Mouse (Mus musculus): Measurements from ENCODE around the gene Gm21731. TPM values are rescaled to one million over a fixed set of nuclear protein-coding genes. Genes with fewer than 3 reads are reported as not detected.
"Not testable (repeated sequence)": the region's sequence is repeated elsewhere in the genome, so short reads cannot be mapped to it uniquely, and the experiment has no call there.

The Gm21731 gene
- not detected in 2 replicates for polyA plus RNA-seq (2012; ENCODE audit: insufficient read depth, low replicate concordance)

DNA sequence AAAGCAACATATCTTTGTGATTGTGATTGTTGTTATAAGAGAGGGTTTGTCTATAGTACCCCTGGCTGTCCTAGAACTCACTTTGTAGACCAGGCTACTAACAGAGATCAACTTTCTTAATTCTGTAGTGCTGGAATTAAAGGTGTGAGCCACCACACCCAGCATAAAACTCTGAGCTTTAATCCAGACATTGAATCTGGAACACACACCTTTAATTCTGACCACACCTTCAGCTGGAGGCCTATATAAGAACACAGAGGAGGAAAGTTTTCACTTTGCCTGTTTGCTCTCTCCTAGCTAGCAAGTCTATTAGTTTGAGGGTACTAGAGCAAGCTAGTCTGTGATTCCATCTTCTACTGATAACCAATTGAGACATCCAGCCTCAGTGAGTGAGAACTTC, at the start of gene Gm21731:
Gene Gm21731, plus strand, starts transcription at position 301 of the 400 bp plus-strand sequence.
- H3K4me1 ChIP-seq; H3K27me3 ChIP-seq (replicated peaks); H3K36me3 ChIP-seq (replicated peaks; ENCODE audit: low read length); H3K9me3 ChIP-seq; H3K4me3 ChIP-seq (replicated peaks): not testable (repeated sequence)

DNA sequence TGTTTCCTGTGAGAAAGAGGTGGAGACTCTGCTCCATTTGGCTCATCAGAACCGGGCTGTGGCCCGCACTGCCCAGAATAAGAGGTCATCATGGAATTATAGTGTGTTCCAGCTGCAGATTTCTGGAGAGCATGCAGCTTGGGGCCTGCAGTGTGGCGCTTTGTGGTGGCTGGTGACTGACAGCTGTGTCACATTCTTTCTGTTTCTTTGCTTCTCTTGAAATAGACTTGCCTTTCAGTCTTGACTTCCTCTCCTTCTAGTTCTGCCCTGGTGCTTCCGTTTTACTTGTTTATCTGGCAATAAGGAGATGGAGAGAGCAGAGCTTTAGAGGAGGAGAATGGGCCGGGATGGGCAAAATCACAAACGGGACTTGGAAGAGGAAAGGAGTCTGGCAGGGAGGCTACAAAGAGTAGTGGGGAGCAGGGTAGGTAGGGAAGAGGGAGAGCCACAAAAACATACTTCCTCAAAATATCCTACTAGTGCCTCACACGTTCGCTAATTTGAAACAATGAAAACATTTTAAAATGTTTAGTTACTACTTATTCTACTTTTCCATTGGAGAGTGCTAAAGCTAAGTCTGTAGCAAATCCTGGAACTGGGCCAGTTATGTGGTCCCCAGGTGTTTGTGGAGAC, 42.6 kb upstream of the Gm21731 start:
- H3K9me3 ChIP-seq; H3K4me1 ChIP-seq; H3K27me3 ChIP-seq (replicated peaks): not testable (repeated sequence)

DNA sequence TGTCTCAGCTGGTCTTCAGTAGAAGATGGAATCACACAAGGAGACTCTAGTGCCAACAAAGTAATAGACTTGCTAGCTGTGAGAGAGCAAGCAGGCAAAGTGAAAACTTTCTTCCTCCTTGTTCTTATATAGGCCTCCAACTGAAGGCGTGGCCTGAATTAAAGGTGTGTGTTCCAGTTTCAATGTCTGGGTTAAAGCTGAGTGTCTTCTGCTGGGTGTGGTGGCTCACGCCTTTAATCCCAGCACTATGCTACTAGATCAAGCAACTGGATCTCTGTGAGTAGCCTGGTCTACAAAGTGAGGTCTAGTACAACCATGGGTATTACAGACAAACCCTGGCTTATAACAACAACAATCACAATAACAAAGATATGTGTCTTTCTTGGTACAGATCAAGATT, 23.1 kb upstream of the Gm21731 start, which contains the start of gene Gm21762:
Gene Gm21762, minus strand, starts transcription at position 101 of the 400 bp plus-strand sequence.
- H3K9me3 ChIP-seq; H3K36me3 ChIP-seq (replicated peaks; ENCODE audit: low read length); H3K4me1 ChIP-seq; H3K27me3 ChIP-seq (replicated peaks); H3K4me3 ChIP-seq (replicated peaks): not testable (repeated sequence)

More for the DNA sequence above, 42.6 kb upstream of the Gm21731 start:
- H3K4me3 ChIP-seq (replicated peaks); H3K36me3 ChIP-seq (replicated peaks; ENCODE audit: low read length): not testable (repeated sequence)

DNA sequence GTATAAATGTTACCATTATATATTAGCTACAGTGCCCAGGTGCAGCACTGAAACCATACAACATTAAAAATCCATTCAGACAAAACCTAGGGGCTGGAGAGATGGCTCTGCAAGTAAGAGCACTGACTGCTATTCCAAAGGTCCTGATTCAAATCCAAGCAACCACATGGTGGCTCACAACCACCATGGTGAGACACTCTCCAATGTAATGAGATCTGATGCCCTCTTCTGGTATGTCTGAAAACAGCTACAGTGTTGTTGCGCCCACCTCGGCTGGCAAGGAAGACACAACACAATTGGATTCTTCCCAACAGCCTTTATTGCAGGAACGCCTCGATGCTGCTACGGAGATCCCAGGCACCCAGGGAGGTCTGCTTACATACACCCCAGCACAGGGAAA, 18.0 kb upstream of the Gm21731 start:
- H3K4me3 ChIP-seq (replicated peaks); H3K36me3 ChIP-seq (replicated peaks; ENCODE audit: low read length); H3K27me3 ChIP-seq (replicated peaks); H3K9me3 ChIP-seq; H3K4me1 ChIP-seq: not testable (repeated sequence)

DNA sequence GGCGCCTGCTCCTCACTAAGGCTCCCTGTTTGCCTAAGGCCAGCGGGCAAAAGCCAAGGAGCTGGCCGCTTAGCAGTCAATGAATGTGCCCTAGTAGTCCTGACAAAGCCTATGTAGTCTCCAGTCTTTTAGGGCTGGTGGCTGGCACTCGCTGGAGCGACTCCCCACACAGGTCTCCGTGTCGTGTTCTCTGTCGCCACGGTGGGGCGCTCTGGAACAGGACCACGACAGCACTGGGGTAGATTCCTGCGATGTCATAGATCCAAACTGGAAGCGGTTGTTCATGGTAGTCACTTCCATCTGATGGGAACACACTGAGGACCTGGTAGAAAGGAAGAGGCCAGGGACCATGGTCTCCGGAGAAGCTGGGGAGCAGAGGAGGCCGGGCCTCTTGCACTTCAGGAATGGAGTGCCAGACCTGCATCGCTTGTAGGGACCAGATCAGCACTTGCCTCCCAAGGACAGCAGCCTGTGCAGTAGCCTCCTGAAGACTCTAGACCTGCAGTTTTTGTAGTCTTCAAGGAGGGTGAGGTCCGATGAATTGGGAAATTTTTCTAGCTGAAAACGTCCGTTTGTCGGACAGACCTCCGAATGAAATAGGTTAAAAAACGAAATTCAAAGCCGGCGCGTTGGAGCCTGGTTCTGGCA, 15.8 kb upstream of the Gm21731 start:
- not testable (repeated sequence) for H3K27me3 ChIP-seq (replicated peaks); H3K4me3 ChIP-seq (replicated peaks); H3K4me1 ChIP-seq; H3K9me3 ChIP-seq; H3K36me3 ChIP-seq (replicated peaks; ENCODE audit: low read length)

DNA sequence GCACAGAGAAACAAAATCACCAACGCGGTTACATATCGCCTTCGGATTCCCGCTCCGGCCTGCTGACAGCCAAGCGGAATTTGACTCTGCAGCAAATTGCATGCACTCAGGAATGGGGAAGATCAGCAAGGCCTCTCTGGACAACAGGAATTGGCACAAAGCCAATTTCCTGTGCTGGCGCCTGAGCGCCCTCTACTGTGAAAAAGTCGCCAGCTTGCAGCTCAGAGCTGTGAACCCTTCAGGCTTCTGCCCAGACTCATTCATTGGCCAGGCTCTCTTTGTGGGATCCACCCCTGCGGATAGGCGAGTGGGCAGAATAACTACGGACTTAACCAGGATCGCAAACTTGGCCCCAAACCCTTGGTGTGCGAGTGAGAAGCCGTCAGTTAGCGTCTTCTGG, 7.1 kb upstream of the Gm21731 start:
- H3K36me3 ChIP-seq (replicated peaks; ENCODE audit: low read length); H3K9me3 ChIP-seq; H3K4me1 ChIP-seq; H3K27me3 ChIP-seq (replicated peaks); H3K4me3 ChIP-seq (replicated peaks): not testable (repeated sequence)

DNA sequence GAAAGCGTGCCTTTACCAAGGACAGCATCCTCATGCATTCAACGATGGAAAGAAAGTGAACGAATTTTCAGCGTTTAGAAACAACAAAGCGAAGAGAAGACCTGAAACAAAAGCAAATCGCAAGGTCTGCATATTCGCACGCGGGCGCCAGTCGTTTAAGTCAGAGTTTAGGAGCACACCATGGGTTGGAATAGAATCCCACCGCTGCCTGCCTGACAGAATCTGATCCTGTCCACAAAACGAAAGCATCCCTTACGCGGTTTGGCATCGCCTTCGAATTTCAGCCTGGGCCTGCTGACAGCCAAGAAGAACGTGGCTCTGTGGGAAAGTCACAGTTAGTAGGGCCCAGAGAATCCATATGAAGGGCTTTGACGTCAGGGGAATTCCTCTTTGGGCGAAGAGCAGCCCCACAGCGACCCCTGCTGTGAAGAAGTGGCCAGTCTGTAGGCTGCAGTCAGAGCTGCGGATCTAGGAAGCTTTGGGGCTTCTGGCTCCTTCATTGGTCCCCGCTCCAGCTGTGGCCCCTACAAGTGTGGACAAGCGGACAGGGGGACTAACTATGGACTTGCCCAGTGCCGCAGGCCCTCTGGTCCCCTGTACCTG, 6.4 kb upstream of the Gm21731 start:
- not testable (repeated sequence) for H3K36me3 ChIP-seq (replicated peaks; ENCODE audit: low read length)

DNA sequence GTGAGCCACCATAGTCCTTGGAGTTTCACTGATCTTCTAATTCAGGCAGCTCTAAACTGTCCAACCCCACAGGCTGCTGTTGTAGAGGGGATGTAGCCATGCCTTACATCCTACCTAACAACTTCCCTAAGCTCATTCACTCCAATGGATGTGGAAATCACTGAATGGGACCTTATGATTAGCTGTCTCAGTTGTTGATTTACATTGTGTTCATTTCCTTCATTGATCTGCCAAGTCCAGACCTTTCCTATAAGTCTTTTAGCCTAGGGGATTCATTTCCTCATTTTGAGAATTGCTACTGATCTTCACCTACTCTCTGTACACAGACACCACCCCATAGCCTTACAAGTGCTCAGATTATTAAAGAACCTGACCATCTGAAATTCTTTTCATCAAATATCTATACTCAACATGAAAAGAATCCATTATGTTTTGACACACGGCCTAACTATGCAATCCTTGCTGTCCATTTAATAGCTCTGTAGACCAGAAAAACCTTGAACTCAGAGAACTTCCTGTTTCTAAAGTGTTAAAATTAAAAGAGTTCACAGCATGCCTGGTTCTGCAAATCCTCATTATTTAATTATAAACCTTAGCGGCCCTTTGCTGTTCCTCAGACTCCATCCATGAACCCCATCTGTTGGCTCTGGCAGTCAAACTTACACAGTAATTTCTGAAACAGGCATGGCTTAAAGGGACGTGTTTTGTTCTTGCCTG, 12.5 kb downstream of the Gm21731 start:
- H3K9me3 ChIP-seq; H3K4me1 ChIP-seq; H3K4me3 ChIP-seq (replicated peaks); H3K27me3 ChIP-seq (replicated peaks); H3K36me3 ChIP-seq (replicated peaks; ENCODE audit: low read length): not testable (repeated sequence)

More for the DNA sequence above, 6.4 kb upstream of the Gm21731 start:
- H3K9me3 ChIP-seq; H3K4me1 ChIP-seq; H3K4me3 ChIP-seq (replicated peaks); H3K27me3 ChIP-seq (replicated peaks): not testable (repeated sequence)

DNA sequence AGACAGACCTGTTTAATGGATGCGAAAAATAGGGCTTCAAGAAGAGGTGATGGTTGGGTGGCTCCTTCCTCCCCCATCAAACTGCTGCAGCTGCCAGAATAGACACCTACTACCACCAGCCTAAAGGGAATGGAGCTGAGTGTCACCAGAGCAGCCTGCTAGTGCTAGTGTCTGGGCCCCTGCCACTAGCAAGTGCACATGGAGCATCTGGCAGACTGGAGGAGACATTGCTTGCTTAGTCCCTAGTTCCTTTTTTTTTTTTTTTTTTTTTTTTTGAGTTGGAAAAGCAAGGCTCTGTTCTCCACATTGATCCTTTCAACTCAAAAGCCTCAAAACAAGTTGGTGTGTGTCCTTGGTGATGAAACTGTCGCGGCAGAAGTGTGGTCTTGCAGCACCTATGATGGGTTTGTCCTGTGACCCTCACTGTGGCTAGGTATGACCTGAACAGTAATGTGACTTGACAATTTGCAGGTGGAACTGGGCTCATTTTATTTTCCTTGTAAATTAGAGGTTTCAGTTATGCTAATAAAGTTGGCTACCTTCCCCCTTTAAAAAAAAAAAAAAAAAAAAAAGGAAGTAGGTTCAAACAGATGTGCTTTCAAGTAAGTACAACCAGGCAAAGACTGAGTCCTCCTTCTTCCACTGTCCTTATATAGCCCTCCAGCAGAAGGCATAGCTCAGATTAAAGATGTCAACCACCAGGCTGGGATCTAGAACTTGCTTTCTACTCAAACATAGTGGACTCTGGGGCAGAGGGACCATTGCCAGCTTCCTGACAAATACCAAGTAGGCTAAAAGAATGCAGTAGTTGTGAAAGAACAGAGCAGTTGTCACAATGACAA, 20.1 kb downstream of the Gm21731 start:
- H3K4me1 ChIP-seq; H3K4me3 ChIP-seq (replicated peaks); H3K9me3 ChIP-seq; H3K36me3 ChIP-seq (replicated peaks; ENCODE audit: low read length); H3K27me3 ChIP-seq (replicated peaks): not testable (repeated sequence)

DNA sequence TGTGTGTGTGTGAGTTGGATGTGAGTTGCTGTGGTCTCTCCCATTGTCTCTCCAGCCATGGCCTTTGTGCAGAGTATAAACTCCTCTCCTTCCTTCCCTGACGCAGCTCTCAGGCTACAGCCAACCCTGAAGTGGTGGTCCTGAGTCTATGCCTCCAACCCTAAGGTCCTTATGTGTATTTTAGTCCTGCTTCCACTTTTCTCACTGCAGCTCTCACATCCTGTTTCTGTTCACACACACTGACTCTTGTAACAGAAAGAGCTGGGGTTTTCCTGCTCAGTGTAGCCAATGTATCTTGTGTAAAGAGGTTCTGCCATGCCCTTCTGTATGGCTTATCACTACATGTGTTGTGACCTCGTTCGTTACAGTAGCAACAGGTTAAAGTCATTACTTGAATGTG, 20.8 kb downstream of the Gm21731 start:
- H3K36me3 ChIP-seq (replicated peaks; ENCODE audit: low read length); H3K9me3 ChIP-seq; H3K4me1 ChIP-seq; H3K4me3 ChIP-seq (replicated peaks); H3K27me3 ChIP-seq (replicated peaks): not testable (repeated sequence)

DNA sequence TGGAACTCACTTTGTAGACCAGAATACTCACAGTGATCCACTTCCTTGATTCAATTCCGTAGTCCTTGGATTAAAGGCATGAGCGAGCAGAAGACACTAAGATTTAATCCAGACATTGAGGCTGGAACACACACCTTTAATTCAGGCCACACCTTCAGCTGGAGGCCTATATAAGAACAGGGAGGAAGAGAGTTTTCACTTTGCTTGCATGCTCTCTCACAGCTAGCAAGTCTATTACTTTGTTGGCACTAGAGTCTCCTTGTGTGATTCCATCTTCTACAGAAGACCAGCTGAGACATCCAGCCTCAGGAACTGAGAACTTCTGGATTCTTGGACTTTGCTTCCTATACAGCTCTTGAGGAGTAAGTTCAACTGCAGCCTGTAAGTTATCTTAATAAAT, 24.0 kb downstream of the Gm21731 start, which contains the start of gene AF067061:
Gene AF067061, plus strand, starts transcription at position 245 of the 400 bp plus-strand sequence.
- H3K36me3 ChIP-seq (replicated peaks; ENCODE audit: low read length); H3K27me3 ChIP-seq (replicated peaks); H3K4me3 ChIP-seq (replicated peaks); H3K4me1 ChIP-seq; H3K9me3 ChIP-seq: not testable (repeated sequence)

DNA sequence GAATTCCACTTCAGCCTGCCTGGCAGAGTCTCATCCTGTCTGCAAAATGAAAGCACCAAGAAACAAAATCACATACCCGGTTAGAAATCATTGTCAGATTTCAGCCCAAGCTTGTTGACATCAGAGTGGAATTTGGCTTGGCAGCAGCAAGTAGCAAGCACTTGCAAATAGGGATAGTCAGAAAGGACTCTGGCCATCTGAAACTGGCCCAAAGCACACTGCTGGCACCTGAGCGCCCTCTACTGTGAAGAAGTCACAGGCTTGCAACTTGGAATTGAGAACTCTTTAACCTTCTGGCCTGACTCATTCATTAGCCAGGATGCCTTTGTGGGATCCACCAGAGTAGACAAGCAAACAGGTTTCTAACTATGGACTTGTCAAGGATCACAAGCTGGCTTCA, 38.9 kb downstream of the Gm21731 start:
- H3K4me3 ChIP-seq (replicated peaks); H3K9me3 ChIP-seq; H3K36me3 ChIP-seq (replicated peaks; ENCODE audit: low read length); H3K27me3 ChIP-seq (replicated peaks); H3K4me1 ChIP-seq: not testable (repeated sequence)
